Mouse (Mus musculus): ENCODE results near the gene Whrn. TPM values are rescaled to one million over a fixed set of nuclear protein-coding genes. Genes with fewer than 3 reads are reported as not detected.

Gene Whrn
- polyA plus RNA-seq, 1 experiment = 16.4 TPM

DNA sequence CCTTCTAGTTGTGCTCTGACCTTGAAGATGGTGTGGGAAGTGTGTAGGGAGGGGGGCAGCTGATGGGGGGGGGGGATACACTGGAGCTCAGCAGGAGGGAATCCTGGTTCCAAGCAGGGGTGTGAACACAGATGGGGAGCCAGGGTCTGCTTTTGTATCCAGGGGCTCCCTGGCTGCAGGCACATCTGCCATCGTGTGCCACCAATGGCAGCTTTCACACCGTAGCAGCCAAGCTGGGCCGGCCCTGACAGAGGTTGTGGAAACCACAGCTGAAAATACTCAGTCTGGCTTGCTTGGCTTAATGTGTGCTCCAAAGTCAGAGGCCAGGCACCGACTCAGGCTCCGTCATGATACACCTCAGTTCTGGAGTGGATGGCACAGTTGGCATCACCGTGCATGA lies 107.8 kb downstream of the Whrn start:
- no peak overlapping the region for H3K4me3 ChIP-seq (ENCODE audit: extremely low read depth, insufficient read depth, insufficient read length)
- TF ChIP-seq POLR2A (IDR thresholded peaks at IDR 0.05; ENCODE audit: low read depth, low read length) = no peak
- no peak for TF ChIP-seq CTCF (IDR thresholded peaks at IDR 0.05; ENCODE audit: extremely low read depth, insufficient read depth, insufficient read length, insufficient replicate concordance)
- no peaks in the 10 kb centered on the region for H3K27me3 ChIP-seq (ENCODE audit: control insufficient read depth, insufficient read depth, low read length)
- peaks cover 64% of the 10 kb centered on the region for H3K36me3 ChIP-seq (ENCODE audit: control insufficient read depth, insufficient read depth, low read length)
- peak overlapping the region; percentile 87 for H3K27ac ChIP-seq (ENCODE audit: insufficient read depth, low read length)
- 77% methylated on average over 6 of the region's 6 CpGs for WGBS
- DNase-seq (ENCODE audit: low read depth in 1 of 2, low spot score in 2 of 2) = no peak
- H3K4me1 ChIP-seq (ENCODE audit: control insufficient read depth, insufficient read depth, insufficient read length) = peaks cover 70% of the 10 kb centered on the region; the same call in 1 of the 2 replicates

DNA sequence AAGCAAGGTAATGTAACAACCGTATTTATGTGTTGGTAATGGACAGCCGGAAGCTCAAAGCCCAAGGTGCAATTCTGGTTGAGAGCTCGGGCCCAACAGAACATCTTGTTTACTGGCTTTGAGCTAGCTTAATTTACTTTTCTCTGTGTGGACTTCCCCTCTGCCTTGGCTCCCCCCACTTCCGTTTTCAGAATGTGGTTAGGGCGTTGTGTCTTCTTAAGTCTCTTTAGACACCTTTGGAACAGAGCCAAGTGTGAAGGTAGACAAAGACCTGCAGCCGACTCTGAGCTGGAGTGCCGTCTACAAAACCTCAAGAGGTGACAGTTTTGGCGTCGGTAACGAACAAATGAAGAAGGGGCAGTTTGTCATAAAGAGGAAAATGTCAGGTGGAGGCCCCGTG lies 110.0 kb downstream of the Whrn start:
- H3K36me3 ChIP-seq (ENCODE audit: control insufficient read depth, insufficient read depth, low read length) = peaks cover 73% of the 10 kb centered on the region
- 6% methylated on average over 11 of the region's 11 CpGs for WGBS
- DNase-seq (ENCODE audit: low read depth in 1 of 2, low spot score in 2 of 2) = peak; percentile 85 to 95
- H3K27ac ChIP-seq (ENCODE audit: insufficient read depth, low read length) = peak overlapping the region; percentile 98
- no peak for TF ChIP-seq CTCF (IDR thresholded peaks at IDR 0.05; ENCODE audit: extremely low read depth, insufficient read depth, insufficient read length, insufficient replicate concordance)
- peak; percentile 28; the same call in 1 of the 2 replicates for TF ChIP-seq POLR2A (IDR thresholded peaks at IDR 0.05; ENCODE audit: low read depth, low read length)
- H3K27me3 ChIP-seq (ENCODE audit: control insufficient read depth, insufficient read depth, low read length) = no peaks in the 10 kb centered on the region
- H3K4me3 ChIP-seq (ENCODE audit: extremely low read depth, insufficient read depth, insufficient read length) = peak overlapping the region; percentile 43; the same call in 1 of the 2 replicates
- H3K4me1 ChIP-seq (ENCODE audit: control insufficient read depth, insufficient read depth, insufficient read length) = peaks cover 56% of the 10 kb centered on the region; the same call in 1 of the 2 replicates

DNA sequence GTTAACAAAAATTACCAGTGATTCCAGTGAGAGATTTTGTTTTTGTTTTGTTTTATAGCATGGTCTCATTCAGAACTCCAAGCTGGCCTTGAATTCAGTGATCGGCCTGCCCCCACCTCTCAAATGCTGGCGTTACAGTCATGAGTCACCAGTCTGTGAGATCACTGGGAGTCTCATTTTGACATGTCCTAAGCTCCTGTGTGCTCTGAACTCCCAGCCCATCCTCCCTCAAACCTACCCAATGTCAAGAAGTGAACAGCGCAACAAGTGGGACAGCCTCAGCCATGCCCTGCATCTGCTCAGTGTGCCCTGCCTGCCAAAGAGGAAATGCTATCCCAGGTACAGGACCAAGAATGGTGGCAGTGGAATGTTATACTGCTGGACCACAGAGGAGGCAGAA lies 110.5 kb downstream of the Whrn start:
- H3K27ac ChIP-seq (ENCODE audit: insufficient read depth, low read length) = peak overlapping the region; percentile 82
- no peak overlapping the region for H3K4me3 ChIP-seq (ENCODE audit: extremely low read depth, insufficient read depth, insufficient read length)
- no peak for DNase-seq (ENCODE audit: low read depth in 1 of 2, low spot score in 2 of 2)
- H3K4me1 ChIP-seq (ENCODE audit: control insufficient read depth, insufficient read depth, insufficient read length) = peaks cover 52% of the 10 kb centered on the region; the same call in 1 of the 2 replicates
- no peak for TF ChIP-seq POLR2A (IDR thresholded peaks at IDR 0.05; ENCODE audit: low read depth, low read length)
- no peak for TF ChIP-seq CTCF (IDR thresholded peaks at IDR 0.05; ENCODE audit: extremely low read depth, insufficient read depth, insufficient read length, insufficient replicate concordance)
- H3K36me3 ChIP-seq (ENCODE audit: control insufficient read depth, insufficient read depth, low read length) = peaks cover 73% of the 10 kb centered on the region
- H3K27me3 ChIP-seq (ENCODE audit: control insufficient read depth, insufficient read depth, low read length) = no peaks in the 10 kb centered on the region
- 74% methylated on average over 3 of the region's 3 CpGs for WGBS

DNA sequence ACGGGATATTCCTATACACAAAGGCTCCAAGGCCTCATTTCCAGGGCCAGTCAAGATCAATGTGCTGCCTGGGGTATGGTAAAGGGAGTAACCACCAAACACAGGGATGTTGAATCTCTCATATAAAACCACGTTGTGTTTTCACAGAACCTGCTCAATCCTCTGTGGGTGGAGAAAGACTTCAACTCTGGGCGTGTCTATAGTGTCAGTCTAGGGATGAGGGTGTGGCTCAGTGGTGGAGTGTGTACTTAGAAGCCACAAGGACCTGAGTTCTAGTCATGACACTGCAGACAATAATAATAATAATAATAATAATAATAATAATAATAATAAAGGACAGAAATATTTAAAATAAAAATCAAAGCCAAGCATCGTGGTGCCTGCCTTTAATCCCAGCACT lies 111.5 kb downstream of the Whrn start:
- Histone ChIP-seq H3K27me3 (ENCODE audit: control insufficient read depth, insufficient read depth, low read length) (no peaks in the 10 kb centered on the region), H3K4me1 (ENCODE audit: control insufficient read depth, insufficient read depth, insufficient read length) (peaks cover 43% of the 10 kb centered on the region; the same call in 1 of the 2 replicates), H3K4me3 (ENCODE audit: extremely low read depth, insufficient read depth, insufficient read length) (no peak overlapping the region), H3K27ac (ENCODE audit: insufficient read depth, low read length) (peak overlapping the region; percentile 45; the same call in 1 of the 2 replicates), H3K36me3 (ENCODE audit: control insufficient read depth, insufficient read depth, low read length) (peaks cover 77% of the 10 kb centered on the region)
- 67% methylated on average over 4 of the region's 4 CpGs for WGBS
- TF ChIP-seq POLR2A (IDR thresholded peaks at IDR 0.05; ENCODE audit: low read depth, low read length) (no peak), CTCF (IDR thresholded peaks at IDR 0.05; ENCODE audit: extremely low read depth, insufficient read depth, insufficient read length, insufficient replicate concordance) (no peak)
- DNase-seq (ENCODE audit: low read depth in 1 of 2, low spot score in 2 of 2) = no peak

DNA sequence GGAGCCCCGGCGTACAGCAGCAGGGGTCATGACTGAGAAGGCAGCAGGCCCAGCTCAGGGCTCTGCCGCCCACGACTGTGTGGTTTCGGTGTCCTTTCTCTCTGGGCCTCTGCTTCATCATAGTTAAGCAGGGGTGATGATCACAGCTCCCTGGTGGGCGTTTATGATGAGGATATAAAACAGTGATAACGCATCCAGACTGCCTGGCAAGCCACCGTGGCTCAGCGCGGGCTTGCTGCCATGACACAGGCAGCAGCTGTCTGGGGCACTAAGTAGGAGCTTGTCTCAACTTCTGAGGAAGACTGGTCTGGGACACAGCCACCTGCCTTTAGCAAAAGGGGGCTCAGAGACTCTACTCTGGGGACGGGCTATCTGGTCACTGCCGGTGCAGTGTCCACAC lies 112.3 kb downstream of the Whrn start:
- peaks cover 83% of the 10 kb centered on the region for H3K36me3 ChIP-seq (ENCODE audit: control insufficient read depth, insufficient read depth, low read length)
- TF ChIP-seq POLR2A (IDR thresholded peaks at IDR 0.05; ENCODE audit: low read depth, low read length) = no peak
- WGBS = 73% methylated on average over 12 of the region's 12 CpGs
- no peaks in the 10 kb centered on the region for H3K27me3 ChIP-seq (ENCODE audit: control insufficient read depth, insufficient read depth, low read length)
- H3K4me3 ChIP-seq (ENCODE audit: extremely low read depth, insufficient read depth, insufficient read length) = no peak overlapping the region
- DNase-seq (ENCODE audit: low read depth in 1 of 2, low spot score in 2 of 2) = no peak
- H3K4me1 ChIP-seq (ENCODE audit: control insufficient read depth, insufficient read depth, insufficient read length) = peaks cover 37% of the 10 kb centered on the region; the same call in 1 of the 2 replicates
- peak overlapping the region; percentile 45; the same call in 1 of the 2 replicates for H3K27ac ChIP-seq (ENCODE audit: insufficient read depth, low read length)

DNA sequence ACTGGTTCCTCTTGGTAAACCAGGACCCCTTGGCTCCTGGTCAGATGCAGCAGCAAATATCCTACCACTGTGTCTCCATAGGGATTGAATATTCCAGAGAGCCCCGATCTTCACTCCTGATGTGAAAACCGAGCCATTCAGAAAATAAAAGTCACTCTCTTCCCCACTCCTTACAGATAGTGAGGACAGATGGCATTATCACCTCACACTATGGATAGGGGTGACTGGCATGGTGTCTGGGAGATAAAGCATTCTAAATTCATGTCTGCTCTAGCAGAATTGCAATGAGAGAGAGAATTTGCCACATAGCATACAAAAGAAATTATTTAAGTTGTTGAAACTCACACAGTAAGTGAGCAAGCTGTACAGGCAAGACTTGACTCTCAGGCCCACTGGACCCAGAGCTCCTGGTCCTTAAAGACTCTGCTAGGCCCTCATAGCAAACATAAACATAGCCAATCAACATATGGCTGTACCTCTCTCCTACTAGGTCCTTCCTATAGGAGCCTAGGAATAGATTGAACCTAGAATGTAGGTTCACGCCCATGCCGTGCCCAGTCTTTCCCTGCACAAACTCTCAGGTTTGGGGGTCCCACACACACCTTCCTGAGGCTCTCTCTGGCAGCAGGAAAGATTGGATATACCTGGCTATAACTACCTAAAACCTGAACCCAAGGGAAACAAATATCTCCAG lies 113.0 kb downstream of the Whrn start:
- no peaks in the 10 kb centered on the region for H3K27me3 ChIP-seq (ENCODE audit: control insufficient read depth, insufficient read depth, low read length)
- peaks cover 30% of the 10 kb centered on the region; the same call in 1 of the 2 replicates for H3K4me1 ChIP-seq (ENCODE audit: control insufficient read depth, insufficient read depth, insufficient read length)
- no peak overlapping the region for H3K4me3 ChIP-seq (ENCODE audit: extremely low read depth, insufficient read depth, insufficient read length)
- TF ChIP-seq CTCF (IDR thresholded peaks at IDR 0.05; ENCODE audit: extremely low read depth, insufficient read depth, insufficient read length, insufficient replicate concordance) = no peak
- H3K27ac ChIP-seq (ENCODE audit: insufficient read depth, low read length) = peak overlapping the region; percentile 7; the same call in 1 of the 2 replicates
- DNase-seq (ENCODE audit: low read depth in 1 of 2, low spot score in 2 of 2) = no peak
- WGBS = 90% methylated on average over 4 of the region's 4 CpGs
- H3K36me3 ChIP-seq (ENCODE audit: control insufficient read depth, insufficient read depth, low read length) = peaks cover 85% of the 10 kb centered on the region

DNA sequence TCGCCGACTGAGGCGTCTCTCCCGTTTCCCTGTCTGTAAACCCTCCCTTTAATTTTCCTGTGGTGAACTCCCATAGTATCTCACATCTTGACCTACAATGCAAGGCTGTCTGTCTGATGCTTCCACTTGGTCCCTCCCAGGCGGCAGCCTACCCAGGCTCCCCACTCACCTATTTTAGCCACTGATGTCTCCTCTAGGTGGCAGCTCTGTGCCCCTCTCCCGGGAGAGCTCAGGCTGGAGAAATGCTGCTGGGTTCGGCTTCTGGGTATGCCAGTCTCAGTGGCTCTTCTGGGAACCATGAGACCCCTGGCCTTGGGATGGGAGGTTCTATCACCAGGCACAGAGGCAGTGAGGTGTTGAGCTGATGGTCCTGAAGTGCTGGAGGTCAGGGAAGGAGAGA lies 118.3 kb downstream of the Whrn start:
- peaks cover under 1% of the 10 kb centered on the region; the same call in 1 of the 2 replicates for H3K4me1 ChIP-seq (ENCODE audit: control insufficient read depth, insufficient read depth, insufficient read length)
- H3K27ac ChIP-seq (ENCODE audit: insufficient read depth, low read length) = no peak overlapping the region
- H3K4me3 ChIP-seq (ENCODE audit: extremely low read depth, insufficient read depth, insufficient read length) = no peak overlapping the region
- peaks cover 92% of the 10 kb centered on the region for H3K36me3 ChIP-seq (ENCODE audit: control insufficient read depth, insufficient read depth, low read length)
- TF ChIP-seq POLR2A (IDR thresholded peaks at IDR 0.05; ENCODE audit: low read depth, low read length) (no peak), CTCF (IDR thresholded peaks at IDR 0.05; ENCODE audit: extremely low read depth, insufficient read depth, insufficient read length, insufficient replicate concordance) (peak; percentile 12; the same call in 1 of the 2 replicates)
- no peak for DNase-seq (ENCODE audit: low read depth in 1 of 2, low spot score in 2 of 2)
- H3K27me3 ChIP-seq (ENCODE audit: control insufficient read depth, insufficient read depth, low read length) = no peaks in the 10 kb centered on the region
- 78% methylated on average over 7 of the region's 7 CpGs for WGBS

All from spleen, adult 2 months (tissue).